In the genomic region with DNA sequence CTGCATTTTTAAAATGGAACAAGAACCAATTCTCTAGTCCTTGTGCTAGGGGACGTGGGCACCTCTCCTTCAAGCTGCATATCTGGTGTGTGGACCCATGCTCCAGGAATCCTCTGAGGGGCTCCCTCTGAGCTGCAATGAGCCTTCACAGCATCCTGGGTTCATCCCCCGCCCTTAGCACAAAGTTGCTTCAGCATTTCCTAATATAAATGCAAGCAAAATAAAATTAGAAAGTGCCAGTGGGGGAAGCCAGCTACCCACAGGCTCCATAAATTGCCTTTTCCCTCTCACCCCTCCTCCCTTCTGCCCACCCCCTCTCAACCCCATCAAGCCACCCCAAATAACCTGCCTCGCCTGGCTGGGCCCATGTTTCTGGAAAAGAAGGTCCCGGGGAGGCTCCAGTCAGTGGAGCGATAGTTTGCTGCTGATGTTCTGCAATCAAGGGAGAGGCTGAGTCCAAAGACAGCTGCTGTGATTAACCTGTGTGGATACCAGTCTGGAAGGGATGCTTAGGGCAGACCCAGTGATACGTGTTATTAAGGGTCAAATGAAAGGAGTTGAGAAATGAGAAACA, we compare ENCODE assay signal across 19 mouse cellular contexts.
DNase-seq lines count a peak whose midpoint lies in the region; TF ChIP-seq lines count a peak whose summit lies in the region.
"Had no signal": no experiment of that assay in that cellular context is flagged by ENCODE, and none has a peak within 500 bp of the region (broad histone marks: within the 10 kb centered on the region; RNA-seq: fewer than 3 reads in every experiment).

No protein-coding gene starts in this region.

- DNase-seq in heart, adult 11 months: peak; percentile 77
- DNase-seq in heart, embryonic 10.5 days (ENCODE audit: low spot score): no peak
- DNase-seq in layer of hippocampus, adult 9-11 months: peak; percentile 9
- DNase-seq in layer of hippocampus, adult 9-10 months (ENCODE audit: low spot score): no peak
- peak; percentile 75 for DNase-seq in brain, adult 2 months (ENCODE audit: low read depth, low spot score)
- DNase-seq in cerebellum, adult 9-11 months: no peak
- DNase-seq: adrenal gland, adult 8-10 months; adrenal gland, postnatal 25 days; cerebellum, adult 18-20 months; cerebellum, adult 9-10 months; cerebellum, postnatal 25 days; forebrain, postnatal 0 days; gastrocnemius, postnatal 25 days; heart, adult 2 months had no signal

- no peak for TF ChIP-seq CTCF in olfactory bulb, adult 2 months (IDR thresholded peaks at IDR 0.05; ENCODE audit: insufficient read depth, low read depth, low read length)

- no peaks in the 10 kb centered on the region for H3K36me3 ChIP-seq in heart, embryonic 10.5 days
- H3K36me3 ChIP-seq: embryonic facial prominence, embryonic 12.5 days; embryonic facial prominence, embryonic 15.5 days; hindbrain, embryonic 12.5 days; hindbrain, embryonic 15.5 days had no signal

- no peaks in the 10 kb centered on the region for H3K4me1 ChIP-seq in heart, embryonic 10.5 days
- H3K4me1 ChIP-seq in olfactory bulb, adult 2 months (ENCODE audit: control insufficient read depth, insufficient read depth, low read length): peaks cover 6% of the 10 kb centered on the region
- H3K4me1 ChIP-seq: embryonic facial prominence, embryonic 12.5 days; embryonic facial prominence, embryonic 15.5 days; hindbrain, embryonic 12.5 days; hindbrain, embryonic 15.5 days had no signal

- H3K27ac ChIP-seq in heart, embryonic 10.5 days: no peak overlapping the region
- peak overlapping the region; percentile 58; the same call in 1 of the 2 replicates for H3K27ac ChIP-seq in olfactory bulb, adult 2 months (ENCODE audit: insufficient read depth, low read depth, low read length)
- H3K27ac ChIP-seq: embryonic facial prominence, embryonic 12.5 days; embryonic facial prominence, embryonic 15.5 days; heart, adult 2 months; hindbrain, embryonic 12.5 days; hindbrain, embryonic 15.5 days had no signal

- H3K27me3 ChIP-seq in heart, embryonic 10.5 days (ENCODE audit: insufficient read depth, poor library complexity, severe bottlenecking): no peaks in the 10 kb centered on the region
- H3K27me3 ChIP-seq: embryonic facial prominence, embryonic 12.5 days; embryonic facial prominence, embryonic 15.5 days had no signal

- H3K9me3 ChIP-seq in heart, embryonic 10.5 days: no peaks in the 10 kb centered on the region
- H3K9me3 ChIP-seq: embryonic facial prominence, embryonic 12.5 days; embryonic facial prominence, embryonic 15.5 days; hindbrain, embryonic 12.5 days; hindbrain, embryonic 15.5 days had no signal

- no peak overlapping the region for H3K4me3 ChIP-seq in heart, embryonic 10.5 days
- H3K4me3 ChIP-seq in olfactory bulb, adult 2 months (ENCODE audit: insufficient read depth, low read depth, low read length): no peak overlapping the region
- H3K4me3 ChIP-seq: embryonic facial prominence, embryonic 12.5 days; embryonic facial prominence, embryonic 15.5 days; heart, adult 2 months; hindbrain, embryonic 12.5 days; hindbrain, embryonic 15.5 days had no signal

- no peak for TF ChIP-seq POLR2A in olfactory bulb, adult 2 months (IDR thresholded peaks at IDR 0.05; ENCODE audit: insufficient read depth, low read depth, low read length)

- WGBS in heart, embryonic 10.5 days: 77% methylated on average over 6 of the region's 6 CpGs
- 59% methylated on average over 6 of the region's 6 CpGs for WGBS in olfactory bulb, adult 2 months

Comparison
In these comparisons a context has a peak if more than half of its experiments do, and no peak if none do; other contexts are left out.
1. DNase-seq: peak in heart, adult 11 months (single experiment), layer of hippocampus, adult 9-11 months (single experiment) and brain, adult 2 months (single experiment); none in heart, embryonic 10.5 days (single experiment), layer of hippocampus, adult 9-10 months (single experiment) and cerebellum, adult 9-11 months (single experiment).